Mouse (Mus musculus) left cerebral cortex, adult 18-20 months (tissue): ENCODE data around the gene Tigd3. TPM values are rescaled to one million over a fixed set of nuclear protein-coding genes. Genes with fewer than 3 reads are reported as not detected.

ENCODE experiments used
- DNase-seq, 2 experiments: peaks; one replicate each; pipeline ENCODE4 v3.0.0; 2021 to 2022; ENCODE audit warnings: low spot score in 2 of 2, mixed read lengths in 1 of 2
- long read RNA-seq, 2 experiments: library from polyadenylated mRNA; stranded (forward); transcript quantifications; one replicate each; pipeline ENCODE4 v2.0.0; 2021
- total RNA-seq, 2 experiments: library from RNA; stranded (reverse); gene quantifications; 2 replicates each; pipeline ENCODE4 v1.2.3; 2021

Gene Tigd3
- total RNA-seq, result 1 to 10 TPM; 4.1 to 4.2 TPM
- long read RNA-seq, experiment 1, result 0 reads
- long read RNA-seq, experiment 2, partial matches to known transcripts, result 0 of 2 reads
- long read RNA-seq, experiment 2, other reads (novel, unspliced or antisense), result 0 of 2 reads

DNA sequence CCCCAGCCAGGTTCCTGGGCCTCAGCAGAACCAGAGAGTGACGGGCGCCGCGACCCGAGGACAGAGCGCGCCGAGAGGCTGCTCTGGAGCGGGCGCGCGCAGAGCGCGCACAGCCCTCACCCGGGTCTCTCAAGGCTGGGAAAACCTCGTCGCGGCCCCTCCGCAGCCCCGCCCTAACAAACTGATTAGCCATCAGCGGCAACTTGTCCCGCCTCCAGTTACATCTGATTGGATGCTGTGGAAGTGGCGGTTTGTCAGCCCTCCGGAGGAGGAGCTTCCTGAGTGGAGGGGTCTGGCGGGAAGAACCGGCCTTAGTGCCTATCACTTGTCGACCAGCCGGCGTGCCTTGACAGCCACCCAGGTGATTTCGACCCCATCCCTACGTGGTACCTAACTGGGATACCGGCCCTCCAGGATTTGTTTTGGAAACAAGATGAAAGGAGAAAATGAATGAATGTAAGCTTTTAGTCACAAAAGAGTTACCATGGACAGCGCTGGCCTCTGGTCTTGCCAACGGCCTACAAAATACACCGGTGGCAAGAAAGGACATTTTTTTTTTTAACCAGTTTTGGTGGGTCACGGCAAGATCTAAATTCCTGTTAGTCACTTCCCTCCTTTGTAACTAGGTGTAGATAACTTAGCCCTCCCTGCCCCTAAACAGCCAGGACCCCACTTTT is at the start of gene Tigd3:
Tigd3 (minus strand) TSS at position 148 of the 677 bp plus-strand sequence.
- DNase-seq, result peak; percentile 95 to 96

GRCm38 (mm10) chr19:5943404-5943803 is 49.5 kb upstream of the Tigd3 start:
- no peak for DNase-seq

GRCm38 (mm10) chr19:5942581-5942980 is 48.6 kb upstream of the Tigd3 start:
- DNase-seq, result no peak

DNA sequence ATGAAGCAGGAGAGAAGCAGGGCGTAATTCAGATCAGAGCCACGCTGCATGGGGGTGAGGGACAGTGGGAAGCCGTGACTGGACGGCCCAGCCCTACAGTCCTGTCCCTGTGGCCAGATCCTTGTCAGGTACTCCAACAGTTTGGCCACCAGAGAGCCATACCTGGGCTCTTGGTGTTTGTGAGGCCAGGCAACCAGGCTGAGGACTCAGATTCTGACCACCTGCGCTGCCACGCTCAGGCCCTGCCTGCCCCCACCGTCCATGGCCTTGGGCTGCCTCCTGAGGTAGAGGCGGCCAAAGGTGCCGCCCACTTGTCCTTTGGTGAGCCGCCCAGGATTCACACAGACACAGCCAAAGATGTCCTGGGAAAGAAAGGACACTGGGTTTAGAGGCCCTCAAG is 46.7 kb upstream of the Tigd3 start:
- no peak for DNase-seq

- DNase-seq, result no peak
These were observed 46.2 kb upstream of the Tigd3 start for GRCm38 (mm10) chr19:5940173-5940572.

GRCm38 (mm10) chr19:5939715-5940114 is 45.8 kb upstream of the Tigd3 start:
- DNase-seq, result no peak

DNA sequence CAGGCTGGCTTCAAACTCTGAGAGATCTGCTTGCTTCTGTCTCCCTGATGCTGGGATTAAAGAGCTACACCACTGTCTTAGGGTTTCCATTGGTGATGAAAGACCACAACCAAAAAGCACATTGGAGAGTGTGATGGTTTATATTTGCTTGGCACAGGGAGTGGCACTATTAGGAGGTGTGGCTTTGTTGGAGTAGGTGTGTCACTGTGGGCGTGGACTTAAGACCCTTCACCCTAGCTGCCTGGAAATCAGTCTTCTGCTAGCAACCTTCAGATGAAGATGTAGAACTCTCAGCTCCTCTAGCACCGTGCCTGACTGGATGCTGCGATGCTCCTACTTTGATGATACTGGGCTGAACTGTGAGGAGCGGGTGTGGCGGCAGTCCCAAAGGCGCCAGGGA is 44.6 kb upstream of the Tigd3 start:
- DNase-seq, result no peak

DNA sequence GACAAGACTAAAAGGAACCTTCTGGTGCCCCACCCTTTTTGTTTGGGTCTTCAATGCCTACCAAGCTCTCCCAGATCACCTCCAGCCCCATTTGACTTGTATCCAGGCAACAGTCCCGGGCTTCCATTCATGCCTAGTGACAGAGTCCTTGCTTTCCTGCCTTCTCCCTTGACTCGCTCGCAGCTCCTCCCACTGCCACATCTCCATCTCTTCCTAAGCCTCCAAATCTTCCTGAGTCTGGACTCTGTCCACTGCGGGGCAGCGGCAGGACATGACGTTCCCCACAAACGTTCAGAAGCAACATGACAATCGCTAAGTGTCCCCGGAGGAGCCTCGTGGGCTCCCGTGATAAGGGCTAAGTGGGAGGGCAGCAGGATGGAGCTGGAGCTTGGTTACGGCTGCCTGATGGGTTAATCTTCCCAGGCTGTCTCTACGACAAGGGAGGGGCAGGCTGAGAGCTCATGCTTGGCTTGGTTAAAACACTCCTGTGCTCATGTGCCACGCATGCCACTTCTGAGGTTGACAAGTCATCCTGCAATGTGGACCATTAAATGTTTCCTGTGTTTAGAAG is 44.0 kb upstream of the Tigd3 start:
- no peak for DNase-seq

GRCm38 (mm10) chr19:5937095-5937835 is 43.3 kb upstream of the Tigd3 start:
- DNase-seq, result no peak

- no peak for DNase-seq
These were observed 41.7 kb upstream of the Tigd3 start for GRCm38 (mm10) chr19:5935691-5936090.

DNA sequence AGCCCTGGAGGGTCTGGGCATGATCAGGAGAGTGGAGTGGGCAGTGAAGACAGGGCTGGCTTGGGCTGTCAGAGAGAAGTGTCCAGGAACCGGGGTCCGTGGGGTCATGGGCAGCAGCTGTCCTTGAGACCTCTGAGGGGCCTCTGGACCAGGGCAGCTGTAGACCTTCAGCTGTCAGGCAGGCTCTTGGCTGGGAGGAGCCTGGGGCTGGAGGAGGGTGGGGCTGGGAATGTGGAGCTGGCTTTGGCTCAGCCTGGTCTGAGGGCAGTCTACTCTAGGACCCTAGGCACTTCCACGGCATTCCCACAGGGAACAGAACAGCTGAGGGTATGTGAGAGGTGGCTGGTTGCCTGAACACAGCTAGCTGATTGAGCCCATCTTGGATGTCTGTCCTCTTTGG is 41.3 kb upstream of the Tigd3 start:
- no peak for DNase-seq

GRCm38 (mm10) chr19:5929634-5930596 is 36.0 kb upstream of the Tigd3 start:
- no peak for DNase-seq

GRCm38 (mm10) chr19:5928546-5928945 is 34.6 kb upstream of the Tigd3 start:
- no peak for DNase-seq

GRCm38 (mm10) chr19:5928104-5928503 is 34.2 kb upstream of the Tigd3 start:
- no peak for DNase-seq

DNA sequence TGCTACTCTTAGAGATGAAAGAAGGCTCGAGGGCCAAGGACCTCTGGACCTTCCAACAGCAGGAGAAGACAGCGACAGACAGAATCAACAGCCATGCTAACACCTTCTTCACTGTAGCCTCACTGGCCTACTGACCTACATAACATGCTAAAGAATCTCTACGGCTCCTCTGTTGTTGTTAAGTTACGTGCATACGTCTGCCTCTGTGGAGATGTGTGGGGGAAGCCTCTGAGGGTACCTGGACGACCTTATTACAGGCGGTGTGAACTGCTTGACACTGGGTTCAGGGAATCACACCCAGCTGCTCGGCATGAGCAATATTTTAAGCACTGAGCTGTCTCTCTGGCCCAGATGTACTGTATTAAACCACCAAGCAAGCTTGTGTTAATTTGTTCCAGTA is 33.6 kb upstream of the Tigd3 start:
- no peak for DNase-seq

DNA sequence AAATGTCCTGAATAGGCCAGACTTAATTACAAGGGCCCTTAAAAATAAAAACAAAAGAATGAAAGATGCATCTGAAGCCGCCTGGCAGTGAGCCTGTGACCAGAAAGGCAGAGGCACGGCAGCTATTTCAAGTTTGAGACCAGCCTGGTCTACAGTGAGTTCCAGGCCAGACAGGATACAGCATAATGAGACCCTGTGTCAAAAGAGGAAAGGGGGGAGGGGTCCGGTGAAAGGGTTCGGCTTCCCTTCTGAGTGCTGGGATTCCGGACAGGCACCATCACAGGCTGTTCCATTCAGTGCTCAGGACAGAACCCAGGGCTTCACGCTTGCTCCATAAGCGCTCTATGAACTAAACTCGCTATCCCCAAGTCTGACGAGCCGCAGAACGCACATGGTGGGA is 33.1 kb upstream of the Tigd3 start:
- no peak for DNase-seq

GRCm38 (mm10) chr19:5925311-5925855 is 31.4 kb upstream of the Tigd3 start:
- no peak for DNase-seq

DNA sequence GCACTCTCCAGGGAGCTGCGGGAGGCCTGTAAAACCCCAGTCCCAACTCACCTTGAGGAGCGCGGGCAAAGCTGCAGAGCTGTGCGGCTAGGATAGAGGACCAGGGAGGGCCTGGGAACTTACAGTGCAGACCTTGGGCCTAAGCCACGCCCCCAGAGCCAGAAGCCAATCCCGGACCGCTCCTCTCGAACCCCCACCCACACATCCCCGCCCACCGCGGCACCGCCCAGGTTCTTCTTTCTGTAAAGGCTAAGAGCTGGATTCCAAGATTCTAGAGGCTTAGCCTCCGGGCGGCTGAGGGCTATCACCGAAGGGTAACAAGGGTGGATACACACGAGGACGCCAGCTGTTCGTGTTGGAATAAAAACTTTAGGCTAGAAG is 30.8 kb upstream of the Tigd3 start, which contains the start of gene Cdc42ep2:
Cdc42ep2 (minus strand) TSS at position 104 of the 381 bp plus-strand sequence.
- peak; percentile 92 to 93 for DNase-seq

DNA sequence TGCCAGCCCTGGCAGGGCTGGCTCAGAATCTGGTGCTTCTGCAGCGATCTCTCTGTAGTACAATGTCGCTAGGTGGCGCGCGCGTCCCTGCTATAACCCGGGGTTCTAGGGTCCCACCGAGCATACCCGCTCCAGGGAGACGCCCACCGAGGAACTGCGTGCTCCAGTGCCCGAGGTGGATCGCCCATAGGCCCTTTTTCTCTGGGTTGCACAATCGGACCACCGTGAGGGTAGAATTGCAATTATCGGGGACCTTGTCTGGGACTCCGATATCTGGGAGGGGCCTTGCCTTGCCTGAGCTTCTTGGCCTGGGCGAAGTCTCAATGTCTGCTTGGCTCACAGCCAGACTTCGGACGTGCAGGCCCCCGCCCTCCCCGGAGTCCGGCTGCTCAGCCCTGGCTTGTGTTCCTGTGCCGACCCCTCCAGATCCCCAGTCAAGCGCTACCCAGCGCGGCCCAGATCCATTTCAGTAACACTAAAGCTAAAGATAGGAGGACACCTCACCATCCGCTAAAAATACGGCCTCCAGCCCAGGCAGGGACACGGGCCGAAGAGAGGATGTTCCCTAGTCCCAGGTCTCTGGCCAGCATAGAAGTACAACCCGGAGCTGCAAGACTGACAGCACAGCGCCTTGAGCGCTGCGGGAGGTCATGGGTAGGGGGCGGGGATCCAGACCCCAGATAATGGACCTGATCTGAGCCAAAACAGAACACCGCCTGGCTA is 30.2 kb upstream of the Tigd3 start:
- peak; percentile 89 to 94 for DNase-seq

DNA sequence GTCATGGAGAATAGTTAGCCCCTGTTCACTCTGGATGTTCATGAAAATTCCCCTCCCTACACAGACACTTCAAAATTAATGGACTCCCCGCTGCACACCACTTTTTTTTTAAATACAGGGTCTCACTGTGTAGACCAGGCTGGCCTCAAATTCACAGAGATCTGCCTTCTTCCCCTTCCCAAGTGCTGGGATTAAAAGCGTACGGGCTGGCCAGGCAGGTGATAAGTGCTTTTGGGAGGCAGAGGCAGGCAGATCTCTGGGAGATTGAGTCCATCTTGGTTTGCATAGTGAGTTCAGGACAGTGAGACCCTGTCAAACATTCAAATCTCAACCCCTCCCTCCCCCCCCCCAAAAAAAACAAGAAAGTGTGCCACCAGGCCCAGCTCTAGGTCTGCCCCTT is 29.0 kb upstream of the Tigd3 start:
- DNase-seq, result no peak
